Mouse (Mus musculus): ENCODE measurements at regions not wholly inside any gene's neighbourhood (a gene's known extent, or its start where the extent isn't known, plus 50 kb on each side); places are given as distances from the start of the nearest gene placed in this dataset.

GRCm38 (mm10) chr4:150721619-150722283 is 69.8 kb upstream of the Slc45a1 start:
- H3K79me2 ChIP-seq (ENCODE audit: control insufficient read depth, insufficient read depth), result no peaks in the 10 kb centered on the region
- no peak overlapping the region for H3K4me3 ChIP-seq
- H3K27me3 ChIP-seq (ENCODE audit: control insufficient read depth, insufficient read depth, insufficient read length), result no peaks in the 10 kb centered on the region
- H3ac ChIP-seq (ENCODE audit: control insufficient read depth, insufficient read length), result no peak overlapping the region
- no peak for TF ChIP-seq CEBPB (IDR thresholded peaks at IDR 0.05; ENCODE audit: insufficient read depth, poor library complexity, severe bottlenecking)
- no peak for TF ChIP-seq E2F4 (IDR thresholded peaks at IDR 0.05; ENCODE audit: insufficient read depth)
- TF ChIP-seq TCF12 (IDR thresholded peaks at IDR 0.05; ENCODE audit: insufficient read depth, poor library complexity, severe bottlenecking), result no peak
- TF ChIP-seq POLR2AphosphoS2 (IDR thresholded peaks at IDR 0.05; ENCODE audit: insufficient read length, low read depth), result no peak
- TF ChIP-seq MYOG (IDR thresholded peaks at IDR 0.05; ENCODE audit: control insufficient read depth in 1 of 3, insufficient read depth in 1 of 3, insufficient read length in 2 of 3, low read depth in 2 of 3), result no peak
- TF ChIP-seq TCF3 (IDR thresholded peaks at IDR 0.05; ENCODE audit: insufficient read length, low read depth), result no peak
- TF ChIP-seq REST (IDR thresholded peaks at IDR 0.05; ENCODE audit: insufficient read depth, insufficient read length), result no peak
- no peak for TF ChIP-seq POLR2A (IDR thresholded peaks at IDR 0.05; ENCODE audit: insufficient read length, low read depth)
- no peak for TF ChIP-seq MYOD1 (IDR thresholded peaks at IDR 0.05; ENCODE audit: control insufficient read depth in 1 of 3, insufficient read length in 2 of 3, low read depth in 2 of 3)
- TF ChIP-seq USF1 (IDR thresholded peaks at IDR 0.05; ENCODE audit: low read depth), result no peak
- no peak for TF ChIP-seq SRF (IDR thresholded peaks at IDR 0.05; ENCODE audit: control insufficient read depth, insufficient read length, low read depth)
- TF ChIP-seq MAX (IDR thresholded peaks at IDR 0.05; ENCODE audit: low read depth), result no peak
- no peaks in the 10 kb centered on the region for H3K36me3 ChIP-seq (ENCODE audit: control insufficient read depth, insufficient read depth)
- H3K4me2 ChIP-seq (ENCODE audit: low read depth), result no peak overlapping the region

DNA sequence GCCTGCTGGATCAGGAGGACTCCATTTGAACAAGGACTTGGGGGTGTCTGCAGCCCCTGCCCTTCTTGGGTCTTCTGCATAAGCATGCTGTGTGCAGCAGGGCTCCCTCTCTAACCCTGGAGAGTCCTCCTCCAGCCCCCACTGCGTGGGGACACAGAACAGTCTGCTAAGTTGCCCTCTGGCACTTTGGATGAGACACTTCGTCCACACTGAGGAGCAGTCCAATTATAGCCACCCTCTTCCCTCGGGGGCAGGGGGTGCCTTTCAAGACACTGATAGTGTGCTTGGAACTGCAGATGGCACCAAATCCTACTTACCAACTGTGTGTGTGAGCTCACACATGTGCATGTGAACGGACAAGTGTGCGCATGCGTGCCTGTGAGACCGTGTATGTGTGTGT is 65.9 kb upstream of the Slc45a1 start:
- Histone ChIP-seq H3K4me2 (ENCODE audit: low read depth) (no peak overlapping the region), H3K36me3 (ENCODE audit: control insufficient read depth, insufficient read depth) (no peaks in the 10 kb centered on the region), H3K27me3 (ENCODE audit: control insufficient read depth, insufficient read depth, insufficient read length) (no peaks in the 10 kb centered on the region), H3K79me2 (ENCODE audit: control insufficient read depth, insufficient read depth) (no peaks in the 10 kb centered on the region), H3ac (ENCODE audit: control insufficient read depth, insufficient read length) (no peak overlapping the region), H3K4me3 (no peak overlapping the region)
- TF ChIP-seq TCF12 (IDR thresholded peaks at IDR 0.05; ENCODE audit: insufficient read depth, poor library complexity, severe bottlenecking) (no peak), MYOG (IDR thresholded peaks at IDR 0.05; ENCODE audit: control insufficient read depth in 1 of 3, insufficient read depth in 1 of 3, insufficient read length in 2 of 3, low read depth in 2 of 3) (peak in 1 of 3 experiments; percentile 37)

DNA sequence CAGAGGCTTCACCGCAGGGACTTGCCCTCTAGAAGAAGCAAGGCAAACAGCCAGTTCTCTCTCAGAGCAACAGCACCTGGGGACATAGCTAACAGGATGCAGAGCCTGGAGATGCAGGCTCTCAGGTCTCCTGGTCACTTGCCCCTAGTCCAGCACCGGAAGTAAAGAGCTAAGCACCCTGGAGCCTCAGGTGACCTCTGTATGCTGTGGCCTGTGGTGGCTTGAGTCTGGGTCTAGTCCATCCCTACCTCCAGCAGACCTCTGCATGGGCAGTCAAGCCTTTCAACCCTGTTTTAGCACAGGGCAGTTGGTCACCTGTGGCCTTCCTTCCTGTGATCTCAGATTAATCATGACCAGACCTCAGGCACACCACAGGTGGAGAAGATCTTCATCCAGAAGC is 63.1 kb upstream of the Slc45a1 start:
- no peak overlapping the region for H3K4me3 ChIP-seq
- no peak overlapping the region for H3ac ChIP-seq (ENCODE audit: control insufficient read depth, insufficient read length)
- no peaks in the 10 kb centered on the region for H3K36me3 ChIP-seq (ENCODE audit: control insufficient read depth, insufficient read depth)
- TF ChIP-seq TCF12 (IDR thresholded peaks at IDR 0.05; ENCODE audit: insufficient read depth, poor library complexity, severe bottlenecking) (no peak), POLR2AphosphoS2 (IDR thresholded peaks at IDR 0.05; ENCODE audit: insufficient read length, low read depth) (no peak), MAX (IDR thresholded peaks at IDR 0.05; ENCODE audit: low read depth) (no peak), MYOD1 (IDR thresholded peaks at IDR 0.05; ENCODE audit: control insufficient read depth in 1 of 3, insufficient read length in 2 of 3, low read depth in 2 of 3) (no peak), USF1 (IDR thresholded peaks at IDR 0.05; ENCODE audit: low read depth) (no peak), CEBPB (IDR thresholded peaks at IDR 0.05; ENCODE audit: insufficient read depth, poor library complexity, severe bottlenecking) (no peak), REST (IDR thresholded peaks at IDR 0.05; ENCODE audit: insufficient read depth, insufficient read length) (no peak)
- H3K27me3 ChIP-seq (ENCODE audit: control insufficient read depth, insufficient read depth, insufficient read length), result no peaks in the 10 kb centered on the region
- no peak overlapping the region for H3K4me2 ChIP-seq (ENCODE audit: low read depth)
- H3K79me2 ChIP-seq (ENCODE audit: control insufficient read depth, insufficient read depth), result no peaks in the 10 kb centered on the region

GRCm38 (mm10) chr4:150713291-150713690 is 61.3 kb upstream of the Slc45a1 start:
- no peak overlapping the region for H3K4me2 ChIP-seq (ENCODE audit: low read depth)
- H3ac ChIP-seq (ENCODE audit: control insufficient read depth, insufficient read length), result no peak overlapping the region
- H3K79me2 ChIP-seq (ENCODE audit: control insufficient read depth, insufficient read depth), result no peaks in the 10 kb centered on the region
- H3K27me3 ChIP-seq (ENCODE audit: control insufficient read depth, insufficient read depth, insufficient read length), result no peaks in the 10 kb centered on the region
- H3K36me3 ChIP-seq (ENCODE audit: control insufficient read depth, insufficient read depth), result no peaks in the 10 kb centered on the region
- no peak overlapping the region for H3K4me3 ChIP-seq
- no peak for TF ChIP-seq CEBPB (IDR thresholded peaks at IDR 0.05; ENCODE audit: insufficient read depth, poor library complexity, severe bottlenecking)
- no peak for TF ChIP-seq MYOD1 (IDR thresholded peaks at IDR 0.05; ENCODE audit: control insufficient read depth in 1 of 3, insufficient read length in 2 of 3, low read depth in 2 of 3)
- TF ChIP-seq REST (IDR thresholded peaks at IDR 0.05; ENCODE audit: insufficient read depth, insufficient read length), result no peak
- no peak for TF ChIP-seq SRF (IDR thresholded peaks at IDR 0.05; ENCODE audit: control insufficient read depth, insufficient read length, low read depth)
- no peak for TF ChIP-seq TCF3 (IDR thresholded peaks at IDR 0.05; ENCODE audit: insufficient read length, low read depth)
- TF ChIP-seq TCF12 (IDR thresholded peaks at IDR 0.05; ENCODE audit: insufficient read depth, poor library complexity, severe bottlenecking), result no peak
- no peak for TF ChIP-seq POLR2A (IDR thresholded peaks at IDR 0.05; ENCODE audit: insufficient read length, low read depth)
- no peak for TF ChIP-seq MAX (IDR thresholded peaks at IDR 0.05; ENCODE audit: low read depth)
- no peak for TF ChIP-seq MYOG (IDR thresholded peaks at IDR 0.05; ENCODE audit: control insufficient read depth in 1 of 3, insufficient read depth in 1 of 3, insufficient read length in 2 of 3, low read depth in 2 of 3)
- TF ChIP-seq E2F4 (IDR thresholded peaks at IDR 0.05; ENCODE audit: insufficient read depth), result no peak
- no peak for TF ChIP-seq USF1 (IDR thresholded peaks at IDR 0.05; ENCODE audit: low read depth)
- TF ChIP-seq POLR2AphosphoS2 (IDR thresholded peaks at IDR 0.05; ENCODE audit: insufficient read length, low read depth), result no peak

DNA sequence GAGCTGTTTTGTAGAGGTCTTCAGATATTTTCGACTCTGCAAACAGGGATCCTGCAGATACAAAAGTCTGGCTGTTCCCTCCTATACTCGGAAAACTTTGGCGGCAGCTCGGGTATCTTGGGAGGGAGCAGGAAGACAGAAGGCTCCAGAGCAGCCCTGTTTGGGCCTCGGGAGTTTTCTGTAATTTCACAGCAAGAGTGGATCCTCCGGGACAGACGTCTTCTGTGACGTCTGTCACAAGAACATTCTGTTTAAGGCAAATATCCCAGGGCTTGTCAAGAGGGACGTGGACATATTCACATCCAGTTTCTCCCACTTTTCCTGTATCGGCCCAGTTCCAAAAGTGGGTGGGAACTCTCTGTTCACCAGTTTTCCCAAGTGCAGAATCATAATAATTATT is 60.9 kb upstream of the Slc45a1 start:
- Histone ChIP-seq H3K27me3 (ENCODE audit: control insufficient read depth, insufficient read depth, insufficient read length) (no peaks in the 10 kb centered on the region), H3ac (ENCODE audit: control insufficient read depth, insufficient read length) (no peak overlapping the region), H3K4me2 (ENCODE audit: low read depth) (no peak overlapping the region), H3K79me2 (ENCODE audit: control insufficient read depth, insufficient read depth) (no peaks in the 10 kb centered on the region), H3K36me3 (ENCODE audit: control insufficient read depth, insufficient read depth) (no peaks in the 10 kb centered on the region), H3K4me3 (no peak overlapping the region)
- TF ChIP-seq TCF3 (IDR thresholded peaks at IDR 0.05; ENCODE audit: insufficient read length, low read depth) (no peak), USF1 (IDR thresholded peaks at IDR 0.05; ENCODE audit: low read depth) (no peak), E2F4 (IDR thresholded peaks at IDR 0.05; ENCODE audit: insufficient read depth) (no peak), POLR2AphosphoS2 (IDR thresholded peaks at IDR 0.05; ENCODE audit: insufficient read length, low read depth) (no peak), MAX (IDR thresholded peaks at IDR 0.05; ENCODE audit: low read depth) (no peak), POLR2A (IDR thresholded peaks at IDR 0.05; ENCODE audit: insufficient read length, low read depth) (no peak), MYOD1 (IDR thresholded peaks at IDR 0.05; ENCODE audit: control insufficient read depth in 1 of 3, insufficient read length in 2 of 3, low read depth in 2 of 3) (no peak), MYOG (IDR thresholded peaks at IDR 0.05; ENCODE audit: control insufficient read depth in 1 of 3, insufficient read depth in 1 of 3, insufficient read length in 2 of 3, low read depth in 2 of 3) (no peak), SRF (IDR thresholded peaks at IDR 0.05; ENCODE audit: control insufficient read depth, insufficient read length, low read depth) (no peak), TCF12 (IDR thresholded peaks at IDR 0.05; ENCODE audit: insufficient read depth, poor library complexity, severe bottlenecking) (no peak), CEBPB (IDR thresholded peaks at IDR 0.05; ENCODE audit: insufficient read depth, poor library complexity, severe bottlenecking) (no peak), REST (IDR thresholded peaks at IDR 0.05; ENCODE audit: insufficient read depth, insufficient read length) (no peak)

All from myocyte (in vitro differentiated cells).